Mouse (Mus musculus): ENCODE measurements around the gene Cops9.

Cops9 gene

GRCm38 (mm10) chr1:92646111-92646510 is 4.3 kb upstream of the Cops9 start:
- DNase-seq = peak in 1 of 2 experiments; percentile 1

GRCm38 (mm10) chr1:92644916-92645315 is 3.1 kb upstream of the Cops9 start:
- DNase-seq = peak in 1 of 2 experiments; percentile 1

GRCm38 (mm10) chr1:92643691-92644090 is 1.9 kb upstream of the Cops9 start:
- peak in 1 of 2 experiments; percentile 1 for DNase-seq

GRCm38 (mm10) chr1:92640393-92640792 is 1.4 kb downstream of the Cops9 start:
- DNase-seq = peak in 1 of 2 experiments; percentile 7

GRCm38 (mm10) chr1:92638736-92639135 is 3.0 kb downstream of the Cops9 start:
- no peak for DNase-seq

- peak in 1 of 2 experiments; percentile 1 for DNase-seq
Measured at GRCm38 (mm10) chr1:92638181-92638580, 3.6 kb downstream of the Cops9 start.

GRCm38 (mm10) chr1:92637501-92638172 is 4.1 kb downstream of the Cops9 start:
- peak in 1 of 2 experiments; percentile 1 for DNase-seq

GRCm38 (mm10) chr1:92636676-92637075 is 5.1 kb downstream of the Cops9 start:
- no peak for DNase-seq

GRCm38 (mm10) chr1:92636015-92636414 is 5.8 kb downstream of the Cops9 start:
- peak in 1 of 2 experiments; percentile 1 for DNase-seq

GRCm38 (mm10) chr1:92634976-92635599 is 6.7 kb downstream of the Cops9 start:
- no peak for DNase-seq

GRCm38 (mm10) chr1:92634569-92634968 is 7.2 kb downstream of the Cops9 start:
- no peak for DNase-seq

GRCm38 (mm10) chr1:92633726-92634125 is 8.1 kb downstream of the Cops9 start:
- DNase-seq = no peak

GRCm38 (mm10) chr1:92632948-92633347 is 8.8 kb downstream of the Cops9 start:
- DNase-seq = no peak

GRCm38 (mm10) chr1:92632196-92632595 is 9.6 kb downstream of the Cops9 start:
- DNase-seq = no peak

- no peak for DNase-seq
Measured at GRCm38 (mm10) chr1:92628227-92628626, 13.6 kb downstream of the Cops9 start.

GRCm38 (mm10) chr1:92618360-92618759 is 23.4 kb downstream of the Cops9 start:
- no peak for DNase-seq

- DNase-seq = no peak
Measured at GRCm38 (mm10) chr1:92617488-92617887, 24.3 kb downstream of the Cops9 start, which contains the start of gene Olfr12. Gene Olfr12 (plus strand): TSS chr1:92617788.

- no peak for DNase-seq
Measured at GRCm38 (mm10) chr1:92616046-92616445, 25.7 kb downstream of the Cops9 start.

GRCm38 (mm10) chr1:92614516-92614915 is 27.3 kb downstream of the Cops9 start:
- DNase-seq = no peak

- DNase-seq = no peak
Measured at GRCm38 (mm10) chr1:92613175-92613574, 28.6 kb downstream of the Cops9 start.

GRCm38 (mm10) chr1:92611008-92611407 is 30.8 kb downstream of the Cops9 start:
- DNase-seq = peak in 1 of 2 experiments; percentile 7

- DNase-seq = no peak
Measured at GRCm38 (mm10) chr1:92607711-92608110, 34.1 kb downstream of the Cops9 start.

- no peak for DNase-seq
Measured at GRCm38 (mm10) chr1:92605482-92605881, 36.3 kb downstream of the Cops9 start, which contains the start of gene Olfr1410. Gene Olfr1410 (plus strand): TSS chr1:92605782.

- DNase-seq = no peak
Measured at GRCm38 (mm10) chr1:92596019-92596418, 45.8 kb downstream of the Cops9 start.

Data from thymus, adult 18-20 months (tissue).